Mouse (Mus musculus) embryo, embryonic 10.5 days (tissue): ENCODE data around the gene Fsip1.
"Not testable (repeated sequence)": the region's sequence is repeated elsewhere in the genome, so short reads cannot be mapped to it uniquely, and the experiment has no call there.

Experiments
- DNase-seq: peaks from one replicate; pipeline ENCODE4 v3.0.0-alpha.2; 2015; ENCODE audit warnings: low spot score

Fsip1 gene

GRCm38 (mm10) chr2:118174558-118175383 lies 82.0 kb downstream of the Fsip1 start:
- DNase-seq = no peak

GRCm38 (mm10) chr2:118168225-118168624 lies 88.5 kb downstream of the Fsip1 start:
- DNase-seq = no peak

GRCm38 (mm10) chr2:118167731-118168130 lies 89.0 kb downstream of the Fsip1 start:
- no peak for DNase-seq

- no peak for DNase-seq
Observed at GRCm38 (mm10) chr2:118165691-118166090, 91.1 kb downstream of the Fsip1 start.

GRCm38 (mm10) chr2:118164137-118164536 lies 92.6 kb downstream of the Fsip1 start:
- no peak for DNase-seq

- DNase-seq = peak; percentile 46
Observed at GRCm38 (mm10) chr2:118162486-118162885, 94.3 kb downstream of the Fsip1 start.

- DNase-seq = peak; percentile 17
Observed at GRCm38 (mm10) chr2:118160991-118161390, 95.8 kb downstream of the Fsip1 start.

- DNase-seq = peak; percentile 80
Observed at GRCm38 (mm10) chr2:118160547-118160946, 96.2 kb downstream of the Fsip1 start.

- peak; percentile 65 for DNase-seq
Observed at GRCm38 (mm10) chr2:118159126-118159525, 97.6 kb downstream of the Fsip1 start.

- DNase-seq = no peak
Observed at GRCm38 (mm10) chr2:118158095-118158494, 98.7 kb downstream of the Fsip1 start.

GRCm38 (mm10) chr2:118149855-118150563 lies 106.8 kb downstream of the Fsip1 start:
- no peak for DNase-seq

- no peak for DNase-seq
Observed at GRCm38 (mm10) chr2:118148321-118149142, 108.2 kb downstream of the Fsip1 start.

GRCm38 (mm10) chr2:118147749-118148148 lies 109.0 kb downstream of the Fsip1 start:
- DNase-seq = not testable (repeated sequence)

- DNase-seq = no peak
Observed at GRCm38 (mm10) chr2:118141651-118142050, 115.1 kb downstream of the Fsip1 start.

GRCm38 (mm10) chr2:118139261-118139660 lies 117.5 kb downstream of the Fsip1 start:
- DNase-seq = no peak

GRCm38 (mm10) chr2:118137776-118138175 lies 119.0 kb downstream of the Fsip1 start:
- no peak for DNase-seq

GRCm38 (mm10) chr2:118137071-118137470 lies 119.7 kb downstream of the Fsip1 start:
- DNase-seq = no peak

- DNase-seq = no peak
Observed at GRCm38 (mm10) chr2:118128313-118128712, 128.5 kb downstream of the Fsip1 start.

- no peak for DNase-seq
Observed at GRCm38 (mm10) chr2:118127516-118128288, 129.1 kb downstream of the Fsip1 start.

GRCm38 (mm10) chr2:118125943-118126470 lies 130.8 kb downstream of the Fsip1 start:
- DNase-seq = no peak

- DNase-seq = no peak
Observed at GRCm38 (mm10) chr2:118125211-118125939, 131.4 kb downstream of the Fsip1 start.
